ENCODE assay signal across 25 mouse cellular contexts in the genomic region with DNA sequence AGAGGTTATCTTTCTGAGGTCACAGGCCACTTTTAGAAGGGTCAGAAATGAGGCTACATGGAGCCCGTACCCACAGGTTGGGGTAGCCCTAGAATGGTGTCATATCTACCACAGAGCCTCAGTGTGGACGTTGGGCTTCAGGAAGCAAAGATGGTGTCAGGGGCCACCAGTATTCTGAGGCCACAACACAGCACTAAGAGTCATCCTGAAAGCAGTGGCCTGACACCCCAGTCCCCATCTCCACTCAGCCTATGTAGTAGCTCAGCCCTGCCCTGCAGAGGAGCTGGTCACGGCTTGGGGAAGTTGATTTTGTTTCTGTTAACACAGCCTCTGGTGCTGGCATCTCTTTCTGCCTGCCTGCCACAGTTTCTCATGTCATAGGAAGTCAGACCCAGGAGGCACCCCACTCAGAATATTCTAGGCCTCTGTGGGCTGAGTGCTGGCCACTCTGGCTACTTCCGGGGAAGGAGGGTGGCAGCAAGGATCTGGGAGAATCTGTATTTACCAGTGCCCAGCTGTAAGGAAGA. TPM values are rescaled to one million over a fixed set of nuclear protein-coding genes. Genes with fewer than 3 reads are reported as not detected.
A peak's percentile ranks its signal among the peaks of the same experiment; 100 is the strongest.
DNase-seq lines count a peak whose midpoint lies in the region; ATAC-seq and TF ChIP-seq lines count a peak whose summit lies in the region.
"Had no signal": no experiment of that assay in that cellular context is flagged by ENCODE, and none has a peak within 500 bp of the region (broad histone marks: within the 10 kb centered on the region; RNA-seq: fewer than 3 reads in every experiment).

No protein-coding gene starts in this region.

- DNase-seq in liver, postnatal 0 days, result no peak
- no peak for DNase-seq in liver
- DNase-seq in embryo, embryonic 10 days (ENCODE audit: low spot score), result no peak
- DNase-seq in ovary, postnatal 10 days (ENCODE audit: low spot score), result no peak
- no peak for DNase-seq in layer of hippocampus, adult 9-10 months (ENCODE audit: low spot score)
- DNase-seq: adrenal gland, postnatal 36 days; cerebellum, postnatal 25 days; gastrocnemius, postnatal 14 days; kidney, adult 2 months; kidney, postnatal 14 days; lung, postnatal 10 days; right cerebral cortex, postnatal 14 days; spleen, adult 18-20 months; thymus, adult 2 months had no signal

- 41% methylated on average over 4 of the region's 4 CpGs for WGBS in liver, postnatal 0 days (ENCODE audit: insufficient replicate concordance)

- no peak overlapping the region for H3K4me3 ChIP-seq in liver, postnatal 0 days (ENCODE audit: low read depth, low read length)
- no peak overlapping the region for H3K4me3 ChIP-seq in bone marrow macrophage, adult 2 months (ENCODE audit: insufficient read depth, low read length)
- H3K4me3 ChIP-seq: heart, embryonic 10.5 days; hindbrain, embryonic 12.5 days; limb, embryonic 13.5 days; liver, embryonic 15.5 days; neural tube, embryonic 13.5 days had no signal

- peak overlapping the region; percentile 8 for H3K27ac ChIP-seq in liver, postnatal 0 days (ENCODE audit: low read depth)
- peak overlapping the region; percentile 76 for H3K27ac ChIP-seq in bone marrow macrophage, adult 2 months (ENCODE audit: insufficient read depth, low read depth, low read length)
- H3K27ac ChIP-seq: heart, embryonic 10.5 days; hindbrain, embryonic 12.5 days; limb, embryonic 13.5 days; liver, embryonic 15.5 days; neural tube, embryonic 13.5 days had no signal

- 0 out of 2 replicates have a peak overlapping the region, but pooled peaks have one; percentile 9 for H3K4me2 ChIP-seq in liver, postnatal 0 days (ENCODE audit: low read depth, low read length)
- H3K4me2 ChIP-seq: hindbrain, embryonic 12.5 days; limb, embryonic 13.5 days; liver, embryonic 15.5 days; midbrain, embryonic 11.5 days; neural tube, embryonic 13.5 days had no signal

- ATAC-seq in liver, postnatal 0 days, result no peak
- ATAC-seq in hematopoietic stem cell, adult 5-6 weeks (replicated peaks in 1 of 2; ENCODE audit: insufficient read depth in 1 of 2, low FRiP score in 2 of 2, low TSS enrichment in 1 of 2, low read depth in 1 of 2, poor library complexity in 2 of 2, severe bottlenecking in 2 of 2), result peak; percentile 22 to 32
- peak; percentile 24 for ATAC-seq in monocyte, adult 5-6 weeks (replicated peaks; ENCODE audit: insufficient number of reproducible peaks, low FRiP score, low TSS enrichment, poor library complexity, severe bottlenecking)
- ATAC-seq: activated CD4-positive, CD25-positive, alpha-beta regulatory T cell, adult 4 months; inflammation-experienced regulatory T-cells, adult 6 months had no signal

- no peak overlapping the region for H3K9ac ChIP-seq in liver, postnatal 0 days (replicated peaks)
- H3K9ac ChIP-seq: hindbrain, embryonic 12.5 days; limb, embryonic 13.5 days; liver, embryonic 15.5 days; neural tube, embryonic 13.5 days had no signal

- H3K9me3 ChIP-seq in liver, postnatal 0 days (ENCODE audit: low read length), result no peaks in the 10 kb centered on the region
- H3K9me3 ChIP-seq: heart, embryonic 10.5 days; hindbrain, embryonic 12.5 days; limb, embryonic 13.5 days; liver, embryonic 15.5 days; neural tube, embryonic 13.5 days had no signal

- TF ChIP-seq CTCF in liver, postnatal 0 days (IDR thresholded peaks at IDR 0.05; ENCODE audit: low read depth), result no peak
- no peak for TF ChIP-seq CTCF in bone marrow macrophage, adult 2 months (IDR thresholded peaks at IDR 0.05; ENCODE audit: low read depth, low read length)

- no peak for TF ChIP-seq EP300 in liver, postnatal 0 days (IDR thresholded peaks at IDR 0.05; ENCODE audit: low read depth)

- H3K36me3 ChIP-seq in liver, postnatal 0 days (replicated peaks; ENCODE audit: insufficient read depth, low read length), result no peaks in the 10 kb centered on the region
- H3K36me3 ChIP-seq: heart, embryonic 10.5 days; hindbrain, embryonic 12.5 days; limb, embryonic 13.5 days; liver, embryonic 15.5 days; neural tube, embryonic 13.5 days had no signal

- TF ChIP-seq POLR2A in bone marrow macrophage, adult 2 months (IDR thresholded peaks at IDR 0.05; ENCODE audit: borderline replicate concordance, low read depth, low read length), result no peak

- no peaks in the 10 kb centered on the region; the same call in 1 of the 2 replicates for H3K4me1 ChIP-seq in liver, postnatal 0 days (ENCODE audit: insufficient read depth)
- peaks cover 80% of the 10 kb centered on the region for H3K4me1 ChIP-seq in bone marrow macrophage, adult 2 months (ENCODE audit: control insufficient read depth, insufficient read depth, low read length)
- H3K4me1 ChIP-seq: hindbrain, embryonic 12.5 days; limb, embryonic 13.5 days; neural tube, embryonic 13.5 days had no signal

- H3K27me3 ChIP-seq in liver, postnatal 0 days (ENCODE audit: insufficient read depth, low read length), result no peaks in the 10 kb centered on the region
- H3K27me3 ChIP-seq: hindbrain, embryonic 12.5 days; limb, embryonic 13.5 days; liver, embryonic 15.5 days; neural tube, embryonic 13.5 days had no signal

RNA-seq across cellular contexts. Expression of a gene that starts 10.6 kb away (rescaled TPM):
- polyA plus RNA-seq in liver, postnatal 0 days (2015; fragmentation: Nextera tagmentation; extraction: Ambion mirVana), result 18.7 and 23.1 TPM in 2 replicates
- 386 and 401 TPM in 2 replicates for polyA plus RNA-seq in bone marrow macrophage, adult 2 months (2012; ENCODE audit: insufficient read depth, insufficient read length, missing spikeins)
- total RNA-seq in hematopoietic stem cell, adult 5-6 weeks (2017), result 51.2 and 56.5 TPM in 2 replicates
- 1,034 to 1,189 TPM (median 1,065 TPM) in 3 replicates for total RNA-seq in monocyte, adult 5-6 weeks (2017)

RNA-seq across cellular contexts. Expression of a gene that starts 25.1 kb away (rescaled TPM):
- 14.8 and 15.5 TPM in 2 replicates for polyA plus RNA-seq in liver, postnatal 0 days (2015; fragmentation: Nextera tagmentation; extraction: Ambion mirVana)
- polyA plus RNA-seq in bone marrow macrophage, adult 2 months (2012; ENCODE audit: insufficient read depth, insufficient read length, missing spikeins), result 18.8 and 22.8 TPM in 2 replicates
- total RNA-seq in hematopoietic stem cell, adult 5-6 weeks (2017), result 19.2 and 32.6 TPM in 2 replicates
- 24.9 to 35.4 TPM (median 27.8 TPM) in 3 replicates for total RNA-seq in monocyte, adult 5-6 weeks (2017)

RNA-seq across cellular contexts. Expression of a gene that starts 40.9 kb away (rescaled TPM):
- 126 and 129 TPM in 2 replicates for polyA plus RNA-seq in liver, postnatal 0 days (2015; fragmentation: Nextera tagmentation; extraction: Ambion mirVana)
- 98.5 and 102 TPM in 2 replicates for polyA plus RNA-seq in bone marrow macrophage, adult 2 months (2012; ENCODE audit: insufficient read depth, insufficient read length, missing spikeins)
- 56.2 and 65.8 TPM in 2 replicates for total RNA-seq in hematopoietic stem cell, adult 5-6 weeks (2017)
- total RNA-seq in monocyte, adult 5-6 weeks (2017), result 79.9 to 128 TPM (median 104 TPM) in 3 replicates

Comparison
In these comparisons a context has a peak if more than half of its experiments do, and no peak if none do; other contexts are left out.
1. RNA of a gene that starts 10.6 kb away (total RNA-seq): 1,034 to 1,189 TPM in monocyte, adult 5-6 weeks; 51.2 to 56.5 TPM in hematopoietic stem cell, adult 5-6 weeks; every median in the first group is over 10 times any median in the second.